Mouse (Mus musculus) intestine, embryonic 15.5 days (tissue): ENCODE measurements at regions not wholly inside any gene's neighbourhood (a gene's known extent, or its start where the extent isn't known, plus 50 kb on each side); places are given as distances from the start of the nearest gene placed in this dataset.

ENCODE experiments used
- ATAC-seq: fragments of 200-750 bp; cut with Nextera tagmentation; 2 replicates; pipeline ENCODE4 v1.8.0; 2017; ENCODE audit warnings: moderate TSS enrichment, moderate library complexity
- H3K27ac ChIP-seq: fragments of 300-500 bp; sonication (generic); 2 replicates; pipeline ENCODE4 v1.5.1; 2015; ENCODE audit warnings: mild to moderate bottlenecking, inconsistent platforms
- H3K27me3 ChIP-seq: fragments of 300-500 bp; sonication (generic); replicated peaks from 2 replicates; pipeline ENCODE4 v1.6.1; 2015; ENCODE audit warnings: inconsistent platforms
- H3K36me3 ChIP-seq: fragments of 300-500 bp; sonication (generic); 2 replicates; pipeline ENCODE4 v1.6.1; 2015; ENCODE audit warnings: inconsistent platforms
- H3K4me1 ChIP-seq: fragments of 300-500 bp; sonication (generic); replicated peaks from 2 replicates; pipeline ENCODE4 v1.6.1; 2015; ENCODE audit warnings: inconsistent platforms
- H3K4me2 ChIP-seq: fragments of 300-500 bp; sonication (generic); replicated peaks from 2 replicates; pipeline ENCODE4 v1.6.1; 2015; ENCODE audit warnings: mild to moderate bottlenecking, inconsistent platforms
- H3K4me3 ChIP-seq: fragments of 300-500 bp; sonication (generic); replicated peaks from 2 replicates; pipeline ENCODE4 v1.5.1; 2015; ENCODE audit warnings: inconsistent platforms
- H3K9ac ChIP-seq: fragments of 300-500 bp; sonication (generic); 2 replicates; pipeline ENCODE4 v1.6.1; 2015; ENCODE audit warnings: inconsistent platforms
- H3K9me3 ChIP-seq: fragments of 300-500 bp; sonication (generic); 2 replicates; pipeline ENCODE4 v1.6.1; 2016; ENCODE audit warnings: inconsistent platforms
- WGBS: fragments of 180-500 bp; shearing (Covaris S2); methylation state at CpG from one replicate; pipeline ENCODE4 v1.1.7; 2015; 5-methylcytosine and 5-hydroxymethylcytosine counted together

DNA sequence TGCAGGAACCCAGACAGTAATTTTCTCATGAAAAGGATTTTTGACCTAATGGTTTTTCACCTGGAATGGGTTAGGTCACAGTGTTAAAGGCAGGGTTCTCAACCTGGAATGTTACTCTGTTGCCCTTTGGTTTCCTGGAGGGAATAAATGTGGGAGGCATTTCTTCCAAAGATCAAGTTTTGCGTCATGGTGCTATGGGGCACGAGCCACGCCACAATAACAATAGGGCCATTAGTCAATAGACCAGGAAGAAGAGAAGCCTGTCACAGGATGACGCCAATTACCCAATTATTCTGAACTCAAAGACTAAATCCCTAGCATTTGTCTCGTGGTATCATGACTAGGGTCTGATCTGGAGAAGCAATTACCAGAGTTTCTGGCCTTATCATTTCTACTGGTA, 94.3 kb upstream of the Hnrnpa3 start:
- 80% methylated on average over 5 of the region's 5 CpGs for WGBS
- no peak for ATAC-seq
- no peaks in the 10 kb centered on the region for H3K36me3 ChIP-seq
- H3K4me3 ChIP-seq, result no peak overlapping the region
- H3K9ac ChIP-seq, result no peak overlapping the region
- H3K4me1 ChIP-seq, result no peaks in the 10 kb centered on the region; the same call in 1 of the 2 replicates
- H3K27me3 ChIP-seq, result no peaks in the 10 kb centered on the region
- no peak overlapping the region for H3K27ac ChIP-seq
- no peak overlapping the region for H3K4me2 ChIP-seq
- no peaks in the 10 kb centered on the region for H3K9me3 ChIP-seq

DNA sequence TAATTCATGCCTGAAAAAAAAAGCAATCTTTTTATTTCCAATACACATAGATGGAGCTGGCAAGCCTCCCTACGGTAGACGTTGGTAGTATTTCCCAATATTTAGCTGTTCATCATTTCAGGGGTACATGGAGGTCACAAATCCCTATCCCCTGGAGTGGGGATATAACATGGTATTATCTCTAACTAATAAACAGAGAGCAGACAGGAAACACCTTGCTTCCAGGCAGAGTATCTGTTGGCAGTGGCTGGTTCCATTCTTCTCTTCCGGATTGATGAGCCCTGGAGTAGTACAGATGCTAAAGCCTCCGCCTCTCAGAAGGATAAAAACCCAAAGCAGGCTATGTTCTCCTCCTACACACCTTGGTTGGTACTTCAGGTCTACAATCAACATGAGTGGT, 91.9 kb upstream of the Hnrnpa3 start:
- WGBS, result 78% methylated on average over 4 of the region's 4 CpGs
- H3K4me2 ChIP-seq, result no peak overlapping the region
- no peaks in the 10 kb centered on the region; the same call in 1 of the 2 replicates for H3K4me1 ChIP-seq
- no peak overlapping the region for H3K27ac ChIP-seq
- H3K4me3 ChIP-seq, result no peak overlapping the region
- no peaks in the 10 kb centered on the region for H3K27me3 ChIP-seq
- H3K9me3 ChIP-seq, result no peaks in the 10 kb centered on the region
- ATAC-seq, result no peak
- no peak overlapping the region for H3K9ac ChIP-seq
- no peaks in the 10 kb centered on the region for H3K36me3 ChIP-seq

DNA sequence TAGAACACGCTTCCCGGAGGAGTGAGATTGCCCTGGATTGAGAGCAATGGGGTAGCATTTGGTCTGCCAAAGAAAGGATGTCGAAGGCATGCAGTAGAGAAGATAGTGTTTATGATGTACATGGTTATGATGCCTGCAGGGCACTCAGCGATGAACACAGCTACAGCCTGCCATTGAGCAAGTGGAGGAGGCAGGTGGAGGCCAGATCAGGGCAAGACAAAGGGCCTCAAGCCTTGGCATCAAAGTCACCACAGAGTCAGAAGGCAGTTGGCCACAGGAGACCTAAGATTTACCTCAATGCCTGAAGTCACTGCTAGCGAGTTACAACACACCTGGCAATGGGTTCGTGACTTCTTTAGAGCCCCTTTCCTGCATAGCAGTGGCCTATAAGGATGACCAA, 89.3 kb upstream of the Hnrnpa3 start:
- Histone ChIP-seq H3K9ac (no peak overlapping the region), H3K36me3 (no peaks in the 10 kb centered on the region), H3K27ac (no peak overlapping the region), H3K4me1 (no peaks in the 10 kb centered on the region), H3K4me2 (no peak overlapping the region), H3K27me3 (no peaks in the 10 kb centered on the region), H3K9me3 (no peaks in the 10 kb centered on the region), H3K4me3 (no peak overlapping the region)
- no peak for ATAC-seq
- 82% methylated on average over 6 of the region's 6 CpGs for WGBS

DNA sequence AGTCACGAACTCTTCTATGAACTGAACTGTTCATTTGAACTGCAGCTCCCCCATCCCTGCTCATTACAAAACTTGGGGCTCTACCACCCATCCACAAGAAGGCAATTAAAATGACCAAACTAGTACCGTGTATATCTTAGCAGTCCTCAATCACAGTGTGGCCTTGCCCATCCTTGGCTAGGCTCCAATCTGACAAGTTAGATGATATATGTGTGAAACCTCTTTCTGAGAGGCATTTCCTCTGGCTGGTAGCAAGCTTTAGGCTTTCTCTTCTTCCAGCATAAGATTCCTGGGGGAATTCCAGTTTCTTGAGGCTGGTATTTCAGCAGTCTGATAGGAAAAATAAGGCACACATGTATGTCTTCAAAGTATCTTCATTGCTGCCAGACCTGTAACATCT, 88.8 kb upstream of the Hnrnpa3 start:
- no peaks in the 10 kb centered on the region for H3K27me3 ChIP-seq
- 60% methylated on average over 2 of the region's 2 CpGs for WGBS
- no peak overlapping the region for H3K4me2 ChIP-seq
- no peak overlapping the region for H3K4me3 ChIP-seq
- no peaks in the 10 kb centered on the region for H3K4me1 ChIP-seq
- no peak overlapping the region for H3K27ac ChIP-seq
- no peaks in the 10 kb centered on the region for H3K9me3 ChIP-seq
- no peaks in the 10 kb centered on the region for H3K36me3 ChIP-seq
- ATAC-seq, result no peak
- no peak overlapping the region for H3K9ac ChIP-seq

DNA sequence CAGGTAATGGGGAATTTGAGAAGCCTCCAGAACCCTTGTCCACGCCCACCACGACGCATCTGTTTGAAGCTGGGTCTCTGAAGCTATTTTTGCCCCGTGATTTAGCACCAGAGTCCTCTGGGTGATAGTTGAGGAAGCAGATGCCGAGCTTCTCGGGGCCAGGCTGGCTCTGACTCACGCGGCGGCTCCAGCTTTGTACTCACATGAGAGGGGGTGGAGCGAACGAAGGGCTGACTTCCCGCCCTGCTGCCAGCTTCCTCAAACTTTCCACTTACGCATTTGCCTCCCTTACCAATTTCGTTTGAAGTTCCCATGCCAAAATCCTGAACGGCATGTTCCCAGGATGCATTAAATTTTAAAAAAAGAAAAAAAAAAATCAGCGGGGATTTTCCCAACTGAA, 74.1 kb upstream of the Hnrnpa3 start:
- no peaks in the 10 kb centered on the region for H3K36me3 ChIP-seq
- H3K4me3 ChIP-seq, result peak overlapping the region; percentile 26
- 0 out of 2 replicates have a peak, but pooled peaks cover 6% of the 10 kb centered on the region for H3K4me1 ChIP-seq
- no peak overlapping the region for H3K27ac ChIP-seq
- H3K4me2 ChIP-seq, result peak overlapping the region; percentile 71
- H3K9me3 ChIP-seq, result no peaks in the 10 kb centered on the region
- 0 out of 2 replicates have a peak, but pooled peaks cover 5% of the 10 kb centered on the region for H3K27me3 ChIP-seq
- no peak overlapping the region for H3K9ac ChIP-seq
- peak; percentile 91 for ATAC-seq
- WGBS, result under 1% methylated on average over 16 of the region's 16 CpGs

DNA sequence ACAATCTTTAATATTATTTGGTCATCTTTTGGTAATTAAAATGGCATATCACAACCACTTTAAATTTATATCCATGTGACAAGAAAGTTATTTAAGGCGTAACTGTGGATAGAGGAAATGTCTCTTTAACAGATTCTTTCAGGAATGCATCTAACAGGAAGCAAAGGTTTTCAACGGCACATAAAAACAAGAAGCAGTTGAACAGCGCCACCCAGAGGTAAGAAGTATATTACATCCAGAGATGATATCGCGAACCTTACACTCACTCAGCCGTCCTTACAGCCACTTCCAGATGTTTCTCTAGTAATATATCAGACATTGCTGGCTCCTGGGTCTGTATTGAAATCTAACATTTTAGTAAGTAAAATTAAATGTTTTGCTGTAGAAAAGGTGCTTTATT, 70.5 kb upstream of the Hnrnpa3 start:
- Histone ChIP-seq H3K4me3 (no peak overlapping the region), H3K27me3 (0 out of 2 replicates have a peak, but pooled peaks cover 8% of the 10 kb centered on the region), H3K9ac (no peak overlapping the region), H3K4me1 (0 out of 2 replicates have a peak, but pooled peaks cover 6% of the 10 kb centered on the region), H3K36me3 (no peaks in the 10 kb centered on the region), H3K4me2 (no peak overlapping the region), H3K27ac (no peak overlapping the region), H3K9me3 (no peaks in the 10 kb centered on the region)
- 3% methylated on average over 6 of the region's 6 CpGs for WGBS
- 0 out of 2 replicates have a peak, but pooled peaks have one; percentile 19 for ATAC-seq

DNA sequence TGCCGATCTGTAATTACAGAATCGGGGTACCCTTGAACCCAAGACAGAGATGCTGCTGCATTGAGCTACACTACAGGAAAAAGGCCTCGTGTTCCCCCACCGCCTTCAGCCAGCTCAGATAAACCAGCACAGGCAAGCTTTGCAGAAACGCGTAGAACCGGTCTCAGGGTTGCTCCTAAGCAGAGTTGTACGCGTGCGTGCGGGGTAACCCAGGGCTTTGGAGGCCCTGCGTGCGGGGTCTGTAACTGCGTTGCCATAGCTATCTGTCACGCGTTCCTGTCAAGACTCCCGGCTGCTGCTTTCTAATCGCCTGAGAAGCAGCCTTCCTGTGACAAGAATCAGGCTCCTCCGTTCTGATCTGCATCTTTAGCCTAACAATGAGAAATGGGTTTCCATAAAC, 69.6 kb upstream of the Hnrnpa3 start:
- Histone ChIP-seq H3K27me3 (peaks cover 8% of the 10 kb centered on the region; the same call in 1 of the 2 replicates), H3K9ac (no peak overlapping the region), H3K9me3 (no peaks in the 10 kb centered on the region), H3K4me2 (peak overlapping the region; percentile 57), H3K4me3 (peak overlapping the region; percentile 19; the same call in 1 of the 2 replicates), H3K4me1 (0 out of 2 replicates have a peak, but pooled peaks cover 6% of the 10 kb centered on the region), H3K27ac (no peak overlapping the region), H3K36me3 (no peaks in the 10 kb centered on the region)
- 8% methylated on average over 19 of the region's 19 CpGs for WGBS
- peak; percentile 13; the same call in 1 of the 2 replicates for ATAC-seq

DNA sequence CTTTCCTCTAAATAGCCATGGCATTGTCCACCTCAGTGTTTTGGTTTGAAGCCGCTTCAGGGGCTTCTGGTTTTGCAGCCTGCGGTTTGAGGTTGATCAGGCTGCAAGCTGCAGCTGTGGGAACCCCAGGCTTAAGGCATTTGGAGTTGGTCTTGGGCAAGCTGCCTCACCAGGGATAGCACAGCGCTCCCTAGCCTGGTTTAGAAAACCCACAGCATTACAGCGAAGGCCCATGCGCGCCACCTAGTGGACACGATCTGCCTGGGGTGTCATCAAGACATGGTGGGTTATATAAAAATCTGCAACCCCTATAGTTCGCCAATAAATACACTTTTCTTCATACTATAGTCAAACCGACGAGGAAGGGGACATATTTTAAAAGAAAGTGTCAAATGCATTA, 68.9 kb upstream of the Hnrnpa3 start:
- peaks cover 8% of the 10 kb centered on the region; the same call in 1 of the 2 replicates for H3K27me3 ChIP-seq
- H3K4me3 ChIP-seq, result no peak overlapping the region
- H3K9ac ChIP-seq, result no peak overlapping the region
- peak overlapping the region; percentile 57; the same call in 1 of the 2 replicates for H3K4me2 ChIP-seq
- 0 out of 2 replicates have a peak, but pooled peaks cover 3% of the 10 kb centered on the region for H3K4me1 ChIP-seq
- ATAC-seq, result peak; percentile 69
- no peaks in the 10 kb centered on the region for H3K36me3 ChIP-seq
- H3K27ac ChIP-seq, result no peak overlapping the region
- 8% methylated on average over 10 of the region's 10 CpGs for WGBS
- H3K9me3 ChIP-seq, result no peaks in the 10 kb centered on the region

DNA sequence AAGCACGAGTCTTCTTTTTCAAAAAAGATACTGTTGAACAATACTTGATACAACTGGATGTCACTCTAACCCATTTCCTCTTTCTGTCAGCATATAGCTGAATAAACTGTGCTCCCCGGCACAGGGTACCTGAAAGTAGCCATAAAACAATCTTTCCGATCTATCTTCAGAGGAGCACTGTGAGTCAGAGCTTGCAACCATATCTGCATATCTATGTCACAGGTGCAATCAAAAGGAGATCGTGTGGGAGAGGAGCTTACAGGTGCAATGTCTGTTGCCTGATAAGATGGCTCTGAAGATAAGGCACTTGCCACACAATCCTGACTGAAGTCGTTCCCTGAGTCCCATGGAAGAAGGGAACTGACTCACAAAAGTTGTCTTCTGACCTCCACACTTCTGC, 58.5 kb upstream of the Hnrnpa3 start:
- no peak overlapping the region for H3K9ac ChIP-seq
- WGBS, result 62% methylated on average over 5 of the region's 5 CpGs
- no peaks in the 10 kb centered on the region for H3K36me3 ChIP-seq
- peak; percentile 87 for ATAC-seq
- no peaks in the 10 kb centered on the region for H3K27me3 ChIP-seq
- H3K9me3 ChIP-seq, result no peaks in the 10 kb centered on the region
- H3K4me3 ChIP-seq, result no peak overlapping the region
- peaks cover 5% of the 10 kb centered on the region; the same call in 1 of the 2 replicates for H3K4me1 ChIP-seq
- no peak overlapping the region for H3K27ac ChIP-seq
- no peak overlapping the region for H3K4me2 ChIP-seq

DNA sequence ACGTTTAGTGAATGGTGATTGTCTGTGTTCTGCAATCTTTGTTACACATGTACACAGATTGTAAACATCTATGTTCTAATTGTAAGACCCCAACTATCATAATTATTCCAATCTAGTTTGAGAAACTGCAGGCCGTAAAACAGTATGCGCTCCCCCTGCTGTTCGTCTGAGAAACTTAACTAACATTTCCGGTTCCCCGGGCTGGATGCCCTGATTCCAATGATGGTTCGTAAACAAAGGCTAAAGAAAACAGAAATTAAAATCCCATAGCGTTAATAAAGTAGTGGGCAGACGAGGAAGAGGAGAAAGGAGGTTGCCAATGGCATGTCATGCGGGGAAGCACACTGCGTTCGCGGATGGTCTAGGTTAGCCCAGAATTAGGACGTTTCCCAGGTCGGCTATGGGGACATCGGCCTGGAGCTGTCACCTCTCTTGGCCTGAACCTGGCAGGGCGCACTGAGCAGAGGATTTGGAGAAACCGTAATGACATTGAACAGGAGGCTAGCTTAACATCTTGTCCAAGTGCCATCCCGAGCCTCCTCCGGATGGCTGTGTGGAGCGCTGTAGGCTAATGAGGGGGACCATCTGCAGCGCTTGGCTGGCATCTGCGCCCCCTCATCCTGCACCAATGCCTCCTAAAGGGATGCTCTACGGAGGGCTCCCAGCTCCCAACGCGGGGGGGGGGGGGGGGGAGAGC, 55.7 kb upstream of the Hnrnpa3 start:
- Histone ChIP-seq H3K4me2 (peak overlapping the region; percentile 61), H3K9ac (no peak overlapping the region), H3K27me3 (no peaks in the 10 kb centered on the region), H3K4me1 (peaks cover 5% of the 10 kb centered on the region; the same call in 1 of the 2 replicates), H3K4me3 (peak overlapping the region; percentile 29), H3K36me3 (no peaks in the 10 kb centered on the region), H3K27ac (no peak overlapping the region), H3K9me3 (no peaks in the 10 kb centered on the region)
- 0 out of 2 replicates have a peak, but pooled peaks have one; percentile 10 for ATAC-seq
- 17% methylated on average over 26 of the region's 26 CpGs for WGBS

DNA sequence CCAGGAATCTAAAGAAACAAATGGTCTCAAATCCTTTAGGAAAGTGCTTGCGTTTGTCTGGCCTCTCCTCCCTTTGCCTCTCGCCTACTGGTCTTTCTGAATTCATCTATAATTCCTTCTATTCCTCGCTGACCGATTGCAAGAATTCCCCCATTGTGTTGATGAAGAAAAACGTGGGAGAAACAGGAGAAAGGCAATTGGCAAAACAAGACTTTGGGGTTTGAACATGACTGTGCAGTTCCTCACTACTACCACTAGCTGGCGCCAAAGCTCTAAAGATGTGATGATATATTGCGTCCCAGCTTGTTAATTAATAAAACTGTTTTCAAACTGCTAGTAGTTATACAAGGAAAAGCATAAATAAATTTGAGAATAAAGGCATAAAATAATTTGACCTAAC, 53.4 kb upstream of the Hnrnpa3 start:
- peaks cover 5% of the 10 kb centered on the region; the same call in 1 of the 2 replicates for H3K4me1 ChIP-seq
- H3K4me2 ChIP-seq, result no peak overlapping the region
- no peaks in the 10 kb centered on the region for H3K27me3 ChIP-seq
- no peak overlapping the region for H3K9ac ChIP-seq
- no peak overlapping the region for H3K27ac ChIP-seq
- ATAC-seq, result no peak
- WGBS, result 2% methylated on average over 7 of the region's 7 CpGs
- no peaks in the 10 kb centered on the region for H3K9me3 ChIP-seq
- H3K4me3 ChIP-seq, result no peak overlapping the region
- no peaks in the 10 kb centered on the region for H3K36me3 ChIP-seq

DNA sequence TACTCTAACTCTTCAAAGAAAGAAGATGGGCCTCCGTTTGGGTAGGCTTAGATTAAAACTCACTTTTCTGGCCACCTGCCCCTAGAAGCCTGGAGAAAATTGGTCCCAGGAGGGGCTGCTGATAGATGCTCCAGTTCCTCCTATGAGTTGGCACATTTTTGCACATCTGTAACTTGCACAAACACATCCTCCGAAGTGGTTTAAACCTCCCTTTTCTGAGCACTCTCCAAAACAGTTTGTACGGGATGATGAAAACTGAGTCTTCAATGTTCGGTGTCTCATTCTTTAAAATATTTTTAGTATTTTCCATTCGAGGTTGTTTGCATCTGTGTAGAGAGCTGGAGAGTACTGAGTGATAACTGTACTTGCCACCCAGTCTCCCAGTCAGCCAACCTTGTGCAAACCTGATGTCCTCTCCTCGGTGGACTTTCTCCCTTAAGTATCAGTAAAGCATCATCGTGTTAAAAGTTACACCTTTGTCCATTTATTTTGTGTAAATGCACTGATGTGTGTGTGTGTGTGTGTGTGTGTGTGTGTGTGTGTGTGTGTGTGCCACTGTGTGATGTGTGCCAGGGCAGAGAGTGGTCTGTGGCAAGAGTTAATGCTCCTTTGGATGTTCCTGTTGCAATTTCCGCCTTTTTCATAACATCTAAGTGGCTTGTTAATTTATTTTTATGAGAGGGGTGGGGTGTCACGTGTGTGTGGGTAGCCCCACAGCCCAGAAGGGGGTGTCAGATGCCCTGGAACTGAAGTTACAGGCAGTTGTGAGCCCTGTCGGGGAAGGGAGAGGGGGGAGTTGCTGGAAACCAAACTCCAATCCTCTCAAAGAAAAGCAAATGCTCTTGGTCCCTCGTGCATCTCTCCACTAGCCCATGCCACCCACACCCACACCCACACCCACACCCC, 51.8 kb upstream of the Hnrnpa3 start:
- ATAC-seq, result peak; percentile 24; the same call in 1 of the 2 replicates
- H3K27me3 ChIP-seq, result no peaks in the 10 kb centered on the region
- H3K4me3 ChIP-seq, result no peak overlapping the region
- H3K27ac ChIP-seq, result no peak overlapping the region
- H3K9ac ChIP-seq, result no peak overlapping the region
- H3K36me3 ChIP-seq, result no peaks in the 10 kb centered on the region
- H3K9me3 ChIP-seq, result no peaks in the 10 kb centered on the region
- peaks cover 5% of the 10 kb centered on the region; the same call in 1 of the 2 replicates for H3K4me1 ChIP-seq
- H3K4me2 ChIP-seq, result no peak overlapping the region
- WGBS, result 61% methylated on average over 11 of the region's 11 CpGs
